Mouse (Mus musculus) stomach, embryonic 14.5 days (tissue): ENCODE data around the gene Med24. TPM values are rescaled to one million over a fixed set of nuclear protein-coding genes. Genes with fewer than 3 reads are reported as not detected.
A peak's percentile ranks its signal among the peaks of the same experiment; 100 is the strongest.

Source experiments
- ATAC-seq: fragments of 200-750 bp; cut with Nextera tagmentation; 2 replicates; pipeline ENCODE4 v1.8.0; 2017; ENCODE audit warnings: low read depth, moderate TSS enrichment; ENCODE audit not compliant: insufficient number of reproducible peaks, insufficient read depth, low FRiP score
- H3K27ac ChIP-seq: fragments of 300-500 bp; sonication (generic); 2 replicates; pipeline ENCODE4 v1.5.1; 2014; ENCODE audit warnings: mild to moderate bottlenecking, low read length, moderate library complexity, mixed read lengths
- H3K27me3 ChIP-seq: fragments of 300-500 bp; sonication (generic); 2 replicates; pipeline ENCODE4 v1.6.1; 2014; ENCODE audit warnings: low read length, control low read depth, mixed read lengths; ENCODE audit not compliant: control insufficient read depth, insufficient read depth
- H3K36me3 ChIP-seq: fragments of 300-500 bp; sonication (generic); 2 replicates; pipeline ENCODE4 v1.6.1; 2014; ENCODE audit warnings: mild to moderate bottlenecking, control low read depth, low read length, moderate library complexity, mixed read lengths; ENCODE audit not compliant: control insufficient read depth, insufficient read depth
- H3K4me1 ChIP-seq: fragments of 300-500 bp; sonication (generic); 2 replicates; pipeline ENCODE4 v1.6.1; 2014; ENCODE audit warnings: low read length, control low read depth, mixed read lengths; ENCODE audit not compliant: control insufficient read depth, insufficient read depth
- H3K4me2 ChIP-seq: fragments of 300-500 bp; sonication (generic); replicated peaks from 2 replicates; pipeline ENCODE4 v1.6.1; 2014; ENCODE audit warnings: low read depth, low read length, control low read depth
- H3K4me3 ChIP-seq: fragments of 300-500 bp; sonication (generic); 2 replicates; pipeline ENCODE4 v1.5.1; 2014; ENCODE audit warnings: low read depth, low read length, control low read depth
- H3K9ac ChIP-seq: fragments of 300-500 bp; sonication (generic); replicated peaks from 2 replicates; pipeline ENCODE4 v1.6.1; 2014; ENCODE audit warnings: low read depth, mild to moderate bottlenecking, control low read depth, low read length, moderate library complexity, mixed read lengths
- H3K9me3 ChIP-seq: fragments of 300-500 bp; sonication (generic); 2 replicates; pipeline ENCODE4 v1.6.1; 2016; ENCODE audit warnings: low read depth, low read length, control low read depth; ENCODE audit not compliant: control insufficient read depth
- WGBS: fragments of 180-500 bp; shearing (Covaris S2); extraction: QIAGEN DNeasy Blood & Tissue Kit; methylation state at CpG from one replicate; pipeline ENCODE4 v1.1.7; 2014; 5-methylcytosine and 5-hydroxymethylcytosine counted together
- polyA plus RNA-seq: library from polyadenylated mRNA; unstranded; fragments of >200 nt; fragmentation: Nextera tagmentation; extraction: Ambion mirVana; gene quantifications from 2 replicates; pipeline ENCODE4 v1.2.1, GENCODE M21; 2014

Gene Med24
- polyA plus RNA-seq, 1 experiment from 2014 or later, result 41.0 TPM

- 0 out of 2 replicates have a peak overlapping the region, but pooled peaks have one; percentile 47 for H3K4me2 ChIP-seq
- H3K27ac ChIP-seq, result no peak overlapping the region
- WGBS, result 51% methylated on average over 8 of the region's 8 CpGs
- no peaks in the 10 kb centered on the region for H3K27me3 ChIP-seq
- no peak overlapping the region for H3K4me3 ChIP-seq
- H3K4me1 ChIP-seq, result peaks cover 48% of the 10 kb centered on the region
- no peak overlapping the region for H3K9ac ChIP-seq
- H3K9me3 ChIP-seq, result no peaks in the 10 kb centered on the region
- no peak for ATAC-seq
- peaks cover 21% of the 10 kb centered on the region for H3K36me3 ChIP-seq
These were observed 43.5 kb upstream of the Med24 start for GRCm38 (mm10) chr11:98772667-98773171.

DNA sequence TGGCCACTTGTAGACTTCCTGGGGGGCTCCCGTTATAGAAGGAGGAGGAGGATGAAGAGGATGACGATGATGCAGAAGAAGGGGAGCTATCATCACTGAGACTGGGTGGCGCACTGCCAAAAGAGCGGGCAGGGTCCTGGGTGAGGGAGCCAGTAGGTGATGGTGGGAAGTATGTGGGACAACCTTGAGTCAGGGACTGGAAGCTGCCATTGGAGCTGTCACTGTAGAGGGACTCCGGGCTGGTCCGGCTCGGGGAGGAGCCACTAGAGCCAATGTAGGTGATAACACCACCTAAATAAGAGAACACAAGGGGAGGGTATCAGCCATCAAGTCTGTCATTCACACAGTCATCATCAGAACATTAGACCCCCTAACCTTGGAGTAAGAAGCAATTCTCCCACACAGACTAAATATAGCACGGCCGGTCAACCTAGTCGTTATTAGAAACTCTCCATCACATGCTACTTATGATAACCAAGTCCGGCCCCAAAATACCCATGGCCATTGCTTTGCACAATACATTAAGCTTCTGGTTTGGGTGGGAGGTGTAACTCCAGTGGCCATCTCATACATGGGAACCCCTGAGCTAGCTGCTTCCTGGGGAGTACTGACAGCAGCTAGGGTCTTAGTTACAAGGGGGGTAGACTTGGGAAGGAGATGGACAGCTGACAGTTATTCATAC lies 42.8 kb upstream of the Med24 start:
- Histone ChIP-seq H3K36me3 (peaks cover 21% of the 10 kb centered on the region), H3K9me3 (no peaks in the 10 kb centered on the region), H3K4me3 (no peak overlapping the region), H3K4me1 (peaks cover 49% of the 10 kb centered on the region), H3K4me2 (no peak overlapping the region), H3K27ac (no peak overlapping the region), H3K9ac (no peak overlapping the region), H3K27me3 (no peaks in the 10 kb centered on the region)
- ATAC-seq, result no peak
- WGBS, result 88% methylated on average over 11 of the region's 11 CpGs

DNA sequence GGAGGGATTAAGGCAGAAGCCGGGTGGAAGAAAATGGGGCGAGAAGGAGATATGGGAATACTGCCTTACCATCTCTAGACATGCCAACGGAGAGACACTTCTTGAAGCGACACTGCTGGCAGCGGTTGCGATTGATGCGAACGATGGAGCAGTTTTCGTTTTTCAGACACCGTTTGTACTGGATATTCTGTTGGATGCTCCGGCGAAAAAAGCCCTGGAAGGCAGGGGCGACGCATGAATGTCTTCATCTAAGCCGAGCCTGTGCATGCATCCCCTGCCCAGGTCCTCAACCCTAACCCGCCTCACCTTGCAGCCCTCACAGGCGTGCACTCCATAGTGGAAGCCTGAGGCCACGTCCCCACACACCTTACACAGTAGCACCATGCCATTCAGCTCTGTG lies 41.9 kb upstream of the Med24 start:
- Histone ChIP-seq H3K4me2 (no peak overlapping the region), H3K27me3 (no peaks in the 10 kb centered on the region), H3K9me3 (no peaks in the 10 kb centered on the region), H3K27ac (no peak overlapping the region), H3K4me3 (no peak overlapping the region), H3K4me1 (peaks cover 48% of the 10 kb centered on the region), H3K36me3 (peaks cover 21% of the 10 kb centered on the region), H3K9ac (no peak overlapping the region)
- no peak for ATAC-seq
- 91% methylated on average over 18 of the region's 18 CpGs for WGBS

DNA sequence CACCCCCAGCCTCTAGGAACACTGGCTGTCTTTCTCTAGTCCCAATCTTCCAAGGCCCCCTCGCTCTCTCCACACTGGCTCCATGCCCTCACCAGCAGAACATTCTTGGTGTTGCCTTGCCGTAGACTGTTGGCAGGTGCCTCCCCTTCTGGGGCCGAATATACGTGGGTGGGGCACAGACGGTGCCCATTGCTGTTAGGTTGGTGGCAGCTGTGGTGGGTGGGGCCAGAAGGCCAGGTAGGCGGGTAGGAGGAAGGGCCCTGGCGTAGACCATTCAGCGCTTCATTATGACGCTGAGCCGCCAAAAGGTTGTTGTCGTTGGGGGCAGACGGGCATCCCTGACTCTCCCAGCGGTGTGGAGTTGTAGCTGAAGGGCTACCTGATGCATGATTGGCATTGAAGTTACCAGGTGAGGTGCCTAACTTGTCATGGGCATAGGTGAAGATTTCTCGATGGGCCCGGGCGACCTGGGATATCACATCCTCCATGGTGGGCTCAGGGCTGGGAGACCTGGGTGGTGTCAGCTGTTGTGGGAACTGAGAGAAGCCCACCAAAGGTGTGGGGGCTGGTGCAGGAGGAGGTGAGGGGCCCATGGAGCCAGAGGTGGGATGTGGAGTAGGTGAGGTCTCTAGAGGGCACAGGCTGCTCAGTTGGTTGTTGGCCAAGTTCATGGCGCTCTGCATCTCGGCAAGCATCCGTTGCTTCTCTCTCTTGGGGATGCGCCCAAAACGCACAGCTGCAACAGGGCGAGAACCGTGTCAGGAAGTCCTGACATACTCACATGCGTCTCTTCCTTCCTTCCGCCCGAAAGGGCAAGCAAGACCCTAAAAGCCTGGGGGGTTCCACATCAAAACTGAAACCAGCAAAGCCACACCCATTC lies 41.1 kb upstream of the Med24 start:
- Histone ChIP-seq H3K4me2 (no peak overlapping the region), H3K9me3 (no peaks in the 10 kb centered on the region), H3K9ac (no peak overlapping the region), H3K36me3 (peaks cover 22% of the 10 kb centered on the region), H3K4me1 (peaks cover 48% of the 10 kb centered on the region), H3K27me3 (no peaks in the 10 kb centered on the region), H3K4me3 (no peak overlapping the region), H3K27ac (no peak overlapping the region)
- no peak for ATAC-seq
- 93% methylated on average over 26 of the region's 26 CpGs for WGBS

DNA sequence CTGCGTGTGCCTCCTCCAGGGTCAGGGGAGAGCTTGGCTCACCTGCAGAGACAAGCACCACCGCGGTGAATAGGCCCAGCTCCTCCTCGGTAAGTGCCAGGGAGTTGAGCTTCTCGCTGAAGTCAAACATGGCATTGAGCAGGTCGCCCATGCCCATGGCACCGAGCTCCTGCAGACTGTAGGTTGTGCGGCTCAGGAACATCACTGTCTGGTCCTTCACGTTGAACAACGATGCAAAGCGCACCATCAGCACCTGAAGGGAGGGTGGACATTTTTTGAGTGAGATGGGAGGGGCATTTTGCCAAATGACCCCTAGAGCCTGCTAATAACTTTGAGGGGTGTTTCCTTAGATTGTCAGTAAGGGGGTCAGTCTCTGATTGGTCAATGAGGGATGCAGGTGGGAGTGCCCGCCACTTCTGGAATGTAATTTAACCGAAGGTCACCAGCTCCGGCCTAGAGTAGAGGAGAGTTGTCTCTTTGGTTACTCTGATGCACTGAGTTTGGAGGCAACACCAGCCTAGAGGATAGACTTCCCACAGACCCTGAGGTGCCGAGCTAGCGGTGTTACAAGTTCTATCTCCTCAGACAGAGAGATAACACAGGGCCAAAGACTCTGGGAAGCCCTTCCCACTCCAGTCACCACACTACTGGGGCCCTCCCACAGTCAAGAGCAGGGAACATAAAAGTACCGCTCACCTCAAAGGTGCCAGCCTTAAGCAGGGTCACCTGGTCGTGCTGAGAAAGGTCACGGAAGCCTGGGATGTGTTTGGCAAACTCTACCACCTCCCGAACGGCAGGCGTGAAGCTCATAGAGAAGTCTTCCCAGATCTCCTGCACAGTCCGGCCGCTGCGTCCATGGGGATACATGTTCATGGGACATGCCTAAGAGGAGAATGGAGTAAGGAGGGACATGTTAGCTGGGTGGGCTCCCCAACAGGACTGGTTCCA lies 40.0 kb upstream of the Med24 start:
- H3K4me2 ChIP-seq, result no peak overlapping the region
- H3K9me3 ChIP-seq, result no peaks in the 10 kb centered on the region
- no peaks in the 10 kb centered on the region for H3K27me3 ChIP-seq
- no peak overlapping the region for H3K9ac ChIP-seq
- no peak overlapping the region; the same call in 1 of the 2 replicates for H3K27ac ChIP-seq
- WGBS, result 84% methylated on average over 25 of the region's 25 CpGs
- peaks cover 33% of the 10 kb centered on the region for H3K36me3 ChIP-seq
- no peak overlapping the region for H3K4me3 ChIP-seq
- ATAC-seq, result no peak
- peaks cover 44% of the 10 kb centered on the region for H3K4me1 ChIP-seq

DNA sequence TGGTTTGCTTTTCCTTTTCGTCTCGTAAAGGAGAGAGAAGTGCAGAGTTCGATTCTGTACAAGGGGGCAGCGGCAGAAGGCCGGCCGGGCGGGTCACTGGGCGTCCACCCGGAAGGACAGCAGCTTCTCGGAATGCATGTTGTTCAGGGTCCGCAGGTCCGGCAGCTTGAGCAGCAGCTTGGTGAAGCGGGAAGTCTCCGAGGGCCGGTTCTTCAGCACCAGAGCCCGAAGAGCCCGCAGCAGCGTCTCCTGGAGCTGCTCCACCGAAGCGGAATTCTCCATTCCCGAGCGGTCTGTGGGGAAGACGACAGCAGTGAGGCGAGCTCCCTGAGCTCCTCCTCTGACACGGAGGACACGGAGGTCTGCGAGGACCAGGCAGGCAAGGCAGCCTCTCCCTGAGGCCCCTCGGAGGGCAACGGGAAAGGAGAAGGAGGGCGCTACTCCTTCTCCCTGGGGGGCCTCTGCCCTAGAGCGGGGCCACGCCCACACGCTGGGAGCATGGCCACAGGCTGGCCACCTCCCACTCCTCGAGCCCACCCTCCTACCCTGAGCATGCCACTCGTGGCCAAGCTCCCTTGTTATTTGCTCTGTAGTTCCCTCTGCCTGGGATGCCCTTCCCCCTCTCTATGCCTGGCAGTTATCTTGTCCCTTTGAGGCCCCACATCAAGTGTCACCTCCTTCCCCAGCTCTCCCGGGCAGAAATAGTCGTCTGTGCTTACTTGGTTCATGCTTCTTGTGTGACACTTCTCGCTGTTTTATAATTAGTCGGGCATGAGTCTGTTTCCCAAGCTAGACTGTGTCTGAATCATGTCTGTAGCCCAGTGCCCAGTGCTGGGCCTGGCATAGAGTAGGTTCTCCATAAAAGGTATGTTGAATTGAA lies 39.1 kb upstream of the Med24 start:
- peak overlapping the region; percentile 28; the same call in 1 of the 2 replicates for H3K9ac ChIP-seq
- H3K27ac ChIP-seq, result peak overlapping the region; percentile 23; the same call in 1 of the 2 replicates
- no peak for ATAC-seq
- H3K36me3 ChIP-seq, result peaks cover 42% of the 10 kb centered on the region
- H3K27me3 ChIP-seq, result no peaks in the 10 kb centered on the region
- no peaks in the 10 kb centered on the region for H3K9me3 ChIP-seq
- WGBS, result 18% methylated on average over 39 of the region's 39 CpGs
- H3K4me2 ChIP-seq, result peak overlapping the region; percentile 30
- peak overlapping the region; percentile 1 for H3K4me3 ChIP-seq
- H3K4me1 ChIP-seq, result peaks cover 42% of the 10 kb centered on the region

- H3K4me1 ChIP-seq, result peaks cover 40% of the 10 kb centered on the region
- peaks cover 48% of the 10 kb centered on the region for H3K36me3 ChIP-seq
- H3K9ac ChIP-seq, result no peak overlapping the region
These were observed 38.5 kb upstream of the Med24 start for GRCm38 (mm10) chr11:98767713-98768112.

More at GRCm38 (mm10) chr11:98767713-98768112, 38.5 kb upstream of the Med24 start:
- Histone ChIP-seq H3K27me3 (no peaks in the 10 kb centered on the region), H3K4me3 (peak overlapping the region; percentile 1; the same call in 1 of the 2 replicates), H3K4me2 (peak overlapping the region; percentile 30), H3K27ac (peak overlapping the region; percentile 23; the same call in 1 of the 2 replicates), H3K9me3 (no peaks in the 10 kb centered on the region)
- WGBS, result 23% methylated on average over 4 of the region's 4 CpGs
- no peak for ATAC-seq
